Mouse (Mus musculus) cerebellum, adult 2 months (tissue): Measurements from ENCODE around the gene Pex14.

Experiments used
- CTCF ChIP-seq: fragments of 200-500 bp; IDR thresholded peaks from 2 replicates; pipeline ENCODE4 v1.5.1; 2011; ENCODE audit warnings: low read depth, mild to moderate bottlenecking, control low read depth, low read length, moderate library complexity, borderline replicate concordance; ENCODE audit not compliant: insufficient read depth
- POLR2A ChIP-seq: fragments of 200-500 bp; IDR thresholded peaks from 2 replicates; pipeline ENCODE4 v1.6.1; 2011; ENCODE audit warnings: low read length, control low read depth, borderline replicate concordance; ENCODE audit not compliant: insufficient read depth

DNA sequence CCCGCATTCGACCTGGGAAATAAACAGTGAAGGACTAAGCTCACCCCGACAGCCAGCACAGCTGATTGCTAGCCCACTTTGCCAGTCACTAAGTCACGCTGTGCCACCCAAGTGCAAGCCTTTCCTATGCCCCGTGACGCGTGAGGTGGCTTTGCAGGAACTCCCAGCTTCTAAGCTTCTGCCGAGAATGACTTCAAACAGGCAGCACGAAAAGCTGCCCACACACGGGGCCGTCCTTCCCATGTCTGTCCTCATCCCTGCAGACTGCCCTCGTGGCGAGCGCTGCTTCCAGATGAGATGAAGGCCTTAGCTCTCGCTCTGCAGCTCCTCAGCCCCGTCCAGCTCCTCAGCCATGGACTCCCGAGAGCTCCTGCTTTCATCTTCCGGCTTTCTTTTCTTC, 28.8 kb upstream of the Pex14 start:
- TF ChIP-seq CTCF, result no peak
- no peak for TF ChIP-seq POLR2A
